Mouse (Mus musculus) thymus, postnatal 10 days (tissue): Measurements from ENCODE around the gene Tax1bp3.

ENCODE experiments used
- DNase-seq, 2 experiments: peaks; one replicate each; pipeline ENCODE4 v3.0.0; 2021; ENCODE audit warnings: low spot score in 2 of 2

Tax1bp3 gene

GRCm38 (mm10) chr11:73175612-73176011 is 1.3 kb upstream of the Tax1bp3 start:
- no peak for DNase-seq

DNA sequence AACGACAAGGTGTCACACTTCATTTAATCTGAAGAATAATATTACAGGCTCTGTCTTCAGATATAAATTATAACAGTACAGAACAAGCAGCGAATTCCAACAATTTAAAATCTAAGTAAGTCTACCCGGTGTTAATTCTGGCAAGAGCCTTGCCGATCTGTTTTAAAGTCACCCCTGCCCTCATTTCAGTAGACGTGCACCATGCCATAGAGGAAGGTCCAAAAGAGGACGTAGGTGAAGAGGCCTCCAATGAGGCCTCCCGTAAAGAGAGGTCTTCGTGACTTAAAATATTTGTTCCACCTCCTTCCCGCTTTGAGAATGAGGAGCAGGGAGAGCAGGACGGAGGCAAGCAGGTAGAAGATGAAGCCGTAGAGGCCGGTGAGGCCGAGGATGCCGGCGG is 697 bp upstream of the Tax1bp3 start:
- DNase-seq = no peak

- peak in 1 of 2 experiments; percentile 35 for DNase-seq
Observed at GRCm38 (mm10) chr11:73177509-73177875, 609 bp downstream of the Tax1bp3 start.

- DNase-seq = no peak
Observed at GRCm38 (mm10) chr11:73177895-73178294, 1.0 kb downstream of the Tax1bp3 start.

GRCm38 (mm10) chr11:73185872-73186615 is 9.2 kb downstream of the Tax1bp3 start:
- DNase-seq = no peak

- no peak for DNase-seq
Observed at GRCm38 (mm10) chr11:73187231-73187630, 10.3 kb downstream of the Tax1bp3 start.

DNA sequence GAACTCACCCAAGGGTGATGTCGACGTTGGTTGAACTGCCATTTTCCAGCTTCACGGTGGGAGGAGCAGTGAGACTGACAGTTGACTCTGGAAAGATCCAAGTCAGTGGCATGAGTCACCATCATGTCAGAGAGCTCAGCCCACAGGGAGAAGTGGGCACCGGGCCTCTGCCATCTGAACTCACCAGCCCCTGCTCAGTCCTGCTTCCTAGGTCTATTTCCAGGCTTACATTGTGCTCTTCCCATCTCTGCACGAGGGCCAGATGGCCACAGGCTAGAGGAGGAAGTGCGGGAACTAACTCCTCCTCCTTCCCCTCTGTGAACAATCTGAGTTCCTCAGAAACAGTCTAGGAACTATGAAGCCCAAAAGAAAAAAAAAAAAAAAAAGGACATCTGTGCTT is 16.2 kb downstream of the Tax1bp3 start:
- no peak for DNase-seq

- DNase-seq = no peak
Observed at GRCm38 (mm10) chr11:73194444-73194843, 17.6 kb downstream of the Tax1bp3 start.

DNA sequence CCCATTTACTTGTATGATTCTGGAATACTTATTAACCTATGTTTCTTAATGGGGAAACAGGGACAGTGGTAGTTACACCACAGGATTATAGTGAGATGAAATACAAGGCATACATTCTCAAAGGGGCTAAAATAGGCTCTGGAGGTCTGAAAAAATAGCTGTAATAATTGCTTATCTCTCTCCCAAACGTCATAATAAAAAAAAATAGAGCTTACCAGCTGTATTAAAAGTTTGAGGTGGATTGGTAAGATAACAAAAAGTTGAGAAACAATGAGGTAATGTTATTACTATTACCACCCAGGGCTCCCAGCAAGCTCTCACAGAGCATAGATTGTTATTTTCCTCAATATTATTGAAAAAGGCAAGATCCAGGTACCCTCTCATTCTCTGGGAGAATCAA is 21.3 kb downstream of the Tax1bp3 start:
- DNase-seq = no peak

GRCm38 (mm10) chr11:73198603-73199229 is 21.8 kb downstream of the Tax1bp3 start, which contains the start of gene Ctns:
TSS of gene Ctns (minus strand) at chr11:73199042.
- peak; percentile 76 to 78 for DNase-seq

- DNase-seq = peak; percentile 93 to 94
Observed at GRCm38 (mm10) chr11:73199230-73199712, 22.4 kb downstream of the Tax1bp3 start, which contains the start of gene Shpk. TSS of gene Shpk (plus strand) at chr11:73199460.

- peak; percentile 23 to 28 for DNase-seq
Observed at GRCm38 (mm10) chr11:73199879-73200278, 23.0 kb downstream of the Tax1bp3 start.

- no peak for DNase-seq
Observed at GRCm38 (mm10) chr11:73201021-73201420, 24.1 kb downstream of the Tax1bp3 start.

DNA sequence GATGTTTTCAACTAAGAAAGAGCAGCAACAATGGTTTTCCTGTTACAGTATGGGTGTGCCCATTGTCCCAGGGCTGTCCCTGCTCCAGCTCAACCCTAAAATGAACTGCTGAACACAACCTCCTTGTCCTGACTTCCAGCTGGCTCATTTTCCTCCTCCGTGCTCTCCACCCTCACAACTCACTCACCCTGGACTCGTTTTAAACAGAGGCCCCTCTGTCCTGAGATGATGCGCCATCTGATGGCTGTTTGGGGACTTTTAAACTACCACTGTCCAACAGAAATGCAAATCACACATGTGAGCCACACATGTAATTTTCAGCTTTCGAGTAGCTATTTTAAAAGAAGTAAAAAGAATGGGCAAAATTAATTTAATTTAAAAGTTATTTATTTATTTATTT is 24.7 kb downstream of the Tax1bp3 start:
- no peak for DNase-seq

DNA sequence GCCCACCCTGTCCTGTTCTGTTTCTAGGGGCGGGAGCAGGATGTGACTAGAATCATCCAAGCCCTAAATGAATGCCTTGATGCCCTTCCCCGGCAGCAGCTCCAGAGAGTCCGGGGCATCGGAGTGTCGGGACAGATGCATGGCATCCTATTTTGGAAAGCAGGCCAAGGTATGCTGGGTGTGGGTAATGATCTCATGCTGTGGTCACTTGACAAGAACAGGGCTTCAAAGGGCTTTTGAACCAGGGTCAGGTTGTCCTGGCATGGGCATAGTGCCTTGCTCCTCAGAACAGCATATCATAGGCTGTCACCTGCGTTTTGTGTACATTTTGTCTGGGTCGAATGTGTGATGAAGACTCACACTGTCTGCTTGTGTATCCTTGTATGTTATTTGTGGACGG is 27.0 kb downstream of the Tax1bp3 start:
- DNase-seq = no peak

DNA sequence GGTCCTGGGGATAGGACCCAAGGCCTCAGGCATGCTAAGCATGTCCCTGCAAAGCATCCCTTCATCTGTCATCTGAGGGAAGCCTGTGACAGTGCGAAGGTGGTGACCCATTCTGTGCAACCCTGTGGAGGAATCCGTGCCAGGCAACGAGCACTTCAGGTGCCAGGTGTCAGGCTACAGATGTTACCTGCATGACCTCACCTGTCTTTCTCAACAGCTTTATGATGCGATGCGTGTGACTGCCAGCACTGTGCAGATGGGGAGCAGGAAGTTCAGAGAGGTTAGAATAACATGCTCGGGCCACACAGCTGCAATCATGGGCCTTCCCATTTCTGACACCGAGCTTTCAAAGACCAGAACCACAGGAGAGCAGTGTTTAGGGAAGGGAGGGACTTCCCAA is 28.3 kb downstream of the Tax1bp3 start:
- DNase-seq = no peak

DNA sequence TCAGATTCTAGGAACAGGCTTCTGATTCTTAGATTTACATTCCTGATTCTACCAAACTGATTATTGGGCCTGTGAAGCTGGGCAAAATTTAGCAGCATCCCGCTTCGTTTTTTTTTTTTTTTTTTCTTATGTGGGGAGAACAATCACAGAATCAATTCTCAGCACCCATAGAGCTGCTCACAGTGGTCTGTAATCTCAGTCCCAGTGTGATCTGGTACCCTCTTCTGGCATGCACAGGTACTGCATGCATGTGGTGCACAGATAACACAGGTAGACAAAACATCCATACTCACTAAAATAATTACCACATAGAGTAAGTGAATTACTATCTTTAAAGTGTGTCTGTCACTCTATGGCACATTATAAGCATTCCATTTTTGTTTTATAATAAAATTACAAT is 30.7 kb downstream of the Tax1bp3 start:
- DNase-seq = no peak

- DNase-seq = no peak
Observed at GRCm38 (mm10) chr11:73213956-73214355, 37.1 kb downstream of the Tax1bp3 start.

DNA sequence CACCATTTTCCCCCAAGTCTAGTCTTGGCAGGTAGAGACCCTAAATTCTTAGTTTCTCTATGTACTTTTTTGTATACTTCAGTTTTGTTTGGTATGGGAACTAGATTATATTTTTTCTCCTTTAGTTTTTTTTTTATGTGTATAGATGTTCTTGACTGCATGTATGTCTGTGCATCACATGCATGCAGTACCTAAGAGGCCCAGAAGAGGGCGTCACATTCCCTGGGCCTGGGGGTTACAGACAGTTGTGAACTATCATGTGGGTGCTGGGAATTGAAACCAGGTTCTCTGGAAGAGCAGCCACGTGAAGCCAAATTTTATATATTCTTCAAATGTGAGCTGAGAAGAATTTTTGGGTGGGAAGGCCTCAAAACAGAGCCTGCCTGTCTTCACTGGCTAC is 42.8 kb downstream of the Tax1bp3 start:
- no peak for DNase-seq

GRCm38 (mm10) chr11:73220651-73221050 is 43.8 kb downstream of the Tax1bp3 start:
- DNase-seq = no peak

DNA sequence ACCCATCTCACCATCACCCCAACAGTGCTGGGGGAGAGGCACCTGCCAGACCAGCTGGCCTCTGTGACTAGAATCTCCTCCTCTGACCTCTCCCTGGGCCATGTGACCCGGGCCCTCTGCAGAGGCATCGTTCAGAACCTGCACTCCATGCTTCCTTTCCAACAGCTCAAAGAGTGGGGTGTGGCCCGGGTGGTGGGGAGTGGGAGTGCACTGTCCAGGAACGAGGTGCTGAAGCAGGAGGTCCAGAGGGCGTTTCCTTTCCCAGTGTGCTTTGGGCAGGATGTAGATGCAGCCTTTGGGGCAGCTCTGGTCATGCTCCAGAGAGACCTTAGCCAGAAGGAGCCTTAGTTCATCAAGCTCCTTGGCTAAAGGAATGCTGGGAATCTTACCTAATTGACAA is 46.0 kb downstream of the Tax1bp3 start:
- DNase-seq = no peak

- DNase-seq = no peak
Observed at GRCm38 (mm10) chr11:73223966-73224365, 47.1 kb downstream of the Tax1bp3 start.

DNA sequence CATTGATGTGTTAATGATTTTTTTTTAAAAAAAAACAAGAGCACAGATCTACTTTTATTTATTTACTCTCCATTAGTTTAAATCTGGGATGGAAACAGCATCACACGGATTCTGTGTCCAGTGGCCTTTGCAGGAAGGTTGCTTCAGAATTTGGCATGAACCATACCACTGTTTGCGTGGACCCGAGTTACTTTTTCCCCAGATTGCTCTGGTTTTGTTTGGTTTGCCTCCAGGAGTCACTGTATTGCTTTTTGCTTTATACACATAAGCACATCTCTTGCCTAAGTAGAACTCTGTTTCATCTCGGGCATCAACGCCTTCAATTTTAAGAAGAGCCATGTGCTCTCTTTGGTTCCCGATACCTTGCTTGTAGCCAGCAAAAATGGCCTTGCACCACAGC is 49.0 kb downstream of the Tax1bp3 start:
- DNase-seq = no peak
